Mouse (Mus musculus) monocyte, adult 2 months (primary cell): Measurements from ENCODE around the gene Mxra7.
"Not testable (repeated sequence)": the region's sequence is repeated elsewhere in the genome, so short reads cannot be mapped to it uniquely, and the experiment has no call there.

Source experiments
- DNase-seq, 2 experiments: peaks; one replicate each; pipeline ENCODE4 v3.0.0; 2022; ENCODE audit warnings: low spot score in 2 of 2, low read depth in 1 of 2

Gene Mxra7

GRCm38 (mm10) chr11:116827534-116828165, at the start of gene Mxra7:
Gene Mxra7, minus strand, starts transcription at chr11:116828046.
- peak in 1 of 2 experiments; percentile 41 for DNase-seq

- no peak for DNase-seq
Measured at GRCm38 (mm10) chr11:116873987-116874386, 46.1 kb upstream of the Mxra7 start.

- DNase-seq, result no peak
Measured at GRCm38 (mm10) chr11:116871538-116871937, 43.7 kb upstream of the Mxra7 start.

GRCm38 (mm10) chr11:116869641-116870040, 41.8 kb upstream of the Mxra7 start:
- no peak for DNase-seq

GRCm38 (mm10) chr11:116869223-116869622, 41.4 kb upstream of the Mxra7 start:
- DNase-seq, result no peak

- DNase-seq, result no peak
Measured at GRCm38 (mm10) chr11:116868129-116868528, 40.3 kb upstream of the Mxra7 start.

- DNase-seq, result no peak
Measured at GRCm38 (mm10) chr11:116865945-116866585, 38.2 kb upstream of the Mxra7 start.

GRCm38 (mm10) chr11:116864444-116864843, 36.6 kb upstream of the Mxra7 start:
- DNase-seq, result no peak

GRCm38 (mm10) chr11:116857183-116857850, 29.5 kb upstream of the Mxra7 start:
- no peak for DNase-seq

- no peak for DNase-seq
Measured at GRCm38 (mm10) chr11:116854279-116854678, 26.4 kb upstream of the Mxra7 start.

GRCm38 (mm10) chr11:116853512-116853928, 25.7 kb upstream of the Mxra7 start:
- DNase-seq, result peak; percentile 89 to 95

GRCm38 (mm10) chr11:116852891-116853511, 25.2 kb upstream of the Mxra7 start, which contains the start of gene Srsf2:
Gene Srsf2, minus strand, starts transcription at chr11:116853094.
- DNase-seq, result peak; percentile 98

GRCm38 (mm10) chr11:116852291-116852890, 24.5 kb upstream of the Mxra7 start, which contains the start of gene Mfsd11:
Gene Mfsd11, plus strand, starts transcription at chr11:116852440.
- DNase-seq, result peak; percentile 12 to 57

GRCm38 (mm10) chr11:116851576-116852290, 23.9 kb upstream of the Mxra7 start:
- no peak for DNase-seq

GRCm38 (mm10) chr11:116850833-116851477, 23.1 kb upstream of the Mxra7 start:
- no peak for DNase-seq

GRCm38 (mm10) chr11:116850085-116850484, 22.2 kb upstream of the Mxra7 start:
- no peak for DNase-seq

- no peak for DNase-seq
Measured at GRCm38 (mm10) chr11:116849587-116849986, 21.7 kb upstream of the Mxra7 start.

GRCm38 (mm10) chr11:116848877-116849178, 21.0 kb upstream of the Mxra7 start:
- DNase-seq, result not testable (repeated sequence)

GRCm38 (mm10) chr11:116848086-116848876, 20.4 kb upstream of the Mxra7 start:
- no peak for DNase-seq
